Mouse (Mus musculus) CD8-positive naive resting alpha-beta T cell, adult 2 months (primary cell): Measurements from ENCODE around the gene Prrx2.

Source experiments
- DNase-seq, 2 experiments: peaks; one replicate each; pipeline ENCODE4 v3.0.0; 2022; ENCODE audit warnings: low read depth in 2 of 2, low spot score in 2 of 2

The Prrx2 gene

GRCm38 (mm10) chr2:30834373-30835022 is at the start of gene Prrx2:
Prrx2 (plus strand) TSS chr2:30834972.
- no peak for DNase-seq

- DNase-seq = no peak
Observed at GRCm38 (mm10) chr2:30787466-30787865, 47.3 kb upstream of the Prrx2 start.

- DNase-seq = no peak
Observed at GRCm38 (mm10) chr2:30792061-30792460, 42.7 kb upstream of the Prrx2 start.

GRCm38 (mm10) chr2:30794179-30795108 is 40.3 kb upstream of the Prrx2 start:
- DNase-seq = peak; percentile 90 to 94

- DNase-seq = no peak
Observed at GRCm38 (mm10) chr2:30795271-30795888, 39.4 kb upstream of the Prrx2 start.

- DNase-seq = no peak
Observed at GRCm38 (mm10) chr2:30795889-30796275, 38.9 kb upstream of the Prrx2 start.

- peak; percentile 40 to 60 for DNase-seq
Observed at GRCm38 (mm10) chr2:30796382-30796781, 38.4 kb upstream of the Prrx2 start.

- DNase-seq = no peak
Observed at GRCm38 (mm10) chr2:30799456-30799855, 35.3 kb upstream of the Prrx2 start.

- DNase-seq = no peak
Observed at GRCm38 (mm10) chr2:30800671-30801066, 34.1 kb upstream of the Prrx2 start.

- DNase-seq = peak in 1 of 2 experiments; percentile 38
Observed at GRCm38 (mm10) chr2:30801067-30801852, 33.5 kb upstream of the Prrx2 start.

GRCm38 (mm10) chr2:30803604-30804003 is 31.2 kb upstream of the Prrx2 start, which contains the start of gene 1700001O22Rik:
1700001O22Rik (minus strand) TSS chr2:30803661.
- DNase-seq = no peak

- DNase-seq = no peak
Observed at GRCm38 (mm10) chr2:30805983-30806382, 28.8 kb upstream of the Prrx2 start.

- DNase-seq = no peak
Observed at GRCm38 (mm10) chr2:30807147-30807647, 27.6 kb upstream of the Prrx2 start.

- peak; percentile 97 for DNase-seq
Observed at GRCm38 (mm10) chr2:30807648-30808295, 27.0 kb upstream of the Prrx2 start, which contains the start of gene Ntmt1. Ntmt1 (plus strand) TSS chr2:30807826.

- no peak for DNase-seq
Observed at GRCm38 (mm10) chr2:30808296-30808655, 26.5 kb upstream of the Prrx2 start.

GRCm38 (mm10) chr2:30809503-30809902 is 25.3 kb upstream of the Prrx2 start:
- DNase-seq = no peak

GRCm38 (mm10) chr2:30810573-30810972 is 24.2 kb upstream of the Prrx2 start:
- DNase-seq = no peak

GRCm38 (mm10) chr2:30816383-30816782 is 18.4 kb upstream of the Prrx2 start:
- no peak for DNase-seq

- DNase-seq = no peak
Observed at GRCm38 (mm10) chr2:30819873-30820272, 14.9 kb upstream of the Prrx2 start.

GRCm38 (mm10) chr2:30821073-30821472 is 13.7 kb upstream of the Prrx2 start:
- DNase-seq = no peak
